8 mouse cellular contexts compared by ENCODE assay signal in genomic region chr11:98438331-98439158, GRCm38 (mm10). TPM values are rescaled to one million over a fixed set of nuclear protein-coding genes. Genes with fewer than 3 reads are reported as not detected.
DNase-seq lines count a peak whose midpoint lies in the region; ATAC-seq lines count a peak whose summit lies in the region.

TSS of gene Mien1 (minus strand) at chr11:98438991.

- ATAC-seq in inflammation-experienced regulatory T-cells, adult 6 months = peak; percentile 87
- ATAC-seq in megakaryocyte-erythroid progenitor cell, adult 5-6 weeks (replicated peaks; ENCODE audit: low FRiP score, low TSS enrichment, poor library complexity, severe bottlenecking) = peak; percentile 94

- intact Hi-C loops in gastrocnemius, postnatal 14 days (cut with DNase I; ENCODE audit: low total_unique reads) = loop anchor here (5.0 kb wide), 1 partner anchor 96 kb away; no protein-coding TSS in a partner anchor
- intact Hi-C loops in left cerebral cortex, postnatal 10 days (cut with DNase I) = loop anchor here (5.0 kb wide), 1 partner anchor 91 kb away; the partner anchor contains the start of gene Ppp1r1b

- peak; percentile 91 for DNase-seq in adipocyte (ENCODE audit: low spot score)
- DNase-seq in embryo, embryonic 10 days (ENCODE audit: low spot score) = peak; percentile 96
- peak; percentile 94 for DNase-seq in gastrocnemius, postnatal 14 days
- peak; percentile 93 to 96 for DNase-seq in left cerebral cortex, postnatal 10 days (ENCODE audit: extremely low spot score in 1 of 2, low spot score in 2 of 2)
- DNase-seq in right cerebral cortex, postnatal 25 days = peak; percentile 96
- peak; percentile 95 to 97 for DNase-seq in urinary bladder, postnatal 4 days (ENCODE audit: low spot score in 2 of 2)

RNA-seq across cellular contexts. Expression of gene Mien1, which starts in this region (rescaled TPM):
- 10 to 100 TPM; 27.7 to 30.3 TPM for total RNA-seq in gastrocnemius, postnatal 14 days (2021)
- 100 to 1,000 TPM; 148 to 198 (median 167) TPM for polyA plus RNA-seq in inflammation-experienced regulatory T-cells, adult 6 months (2017; shearing (Covaris generic))
- total RNA-seq in left cerebral cortex, postnatal 10 days (2021) = 100 to 1,000 TPM; 104 to 117 TPM
- 75.6 and 75.9 TPM in 2 replicates for total RNA-seq in megakaryocyte-erythroid progenitor cell, adult 5-6 weeks (2014; fragmentation: Nextera tagmentation)
- 15.7 and 32.3 TPM in 2 replicates for total RNA-seq in megakaryocyte-erythroid progenitor cell, adult 5-6 weeks (2017)

Comparison
In these comparisons a context has a peak if more than half of its experiments do, and no peak if none do; other contexts are left out.
1. Peak in every context shown above with its lines: DNase-seq and ATAC-seq.